Mouse (Mus musculus): Measurements from ENCODE around the gene Tns2. TPM values are rescaled to one million over a fixed set of nuclear protein-coding genes. Genes with fewer than 3 reads are reported as not detected.
A peak's percentile ranks its signal among the peaks of the same experiment; 100 is the strongest.

Tns2 gene
- total and polyA plus RNA-seq, 3 experiments, result 114 to 184 (median 130) TPM

DNA sequence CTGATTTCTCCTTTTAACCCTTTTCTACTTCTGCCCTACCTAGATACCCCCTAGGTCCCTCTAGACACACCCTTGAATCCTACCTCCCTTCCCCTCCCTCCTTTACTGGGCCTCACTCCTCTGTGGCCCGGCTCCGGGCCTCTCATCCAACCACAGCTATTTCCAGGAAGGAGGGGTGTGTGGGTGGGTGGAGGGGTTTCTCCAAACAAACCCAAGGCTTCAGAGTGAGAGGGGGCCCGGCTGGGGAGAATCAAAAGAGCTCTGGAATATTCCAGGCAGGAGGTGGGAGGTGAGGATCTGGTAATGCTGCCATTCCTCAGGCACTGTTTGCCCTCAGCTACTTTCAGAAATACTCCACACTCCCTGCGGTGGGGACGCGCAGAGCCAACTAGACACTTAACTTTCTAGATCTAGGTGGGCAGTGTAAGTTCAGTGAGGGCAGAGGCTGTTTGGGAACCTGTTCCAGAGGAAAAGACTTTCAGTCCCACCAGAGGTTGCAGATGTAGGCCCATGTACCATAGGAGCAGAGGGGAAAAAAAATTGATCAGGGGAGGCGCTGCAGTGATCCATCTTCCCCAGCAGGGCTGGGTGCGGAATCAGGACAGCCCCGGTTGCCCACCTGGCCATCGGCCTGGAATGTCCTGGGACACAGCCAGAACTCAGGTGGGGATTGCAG is 921 bp downstream of the Tns2 start:
- 20% methylated on average over 10 of the region's 10 CpGs for WGBS
- H3K4me1 ChIP-seq (ENCODE audit: control insufficient read depth, insufficient read depth, low read length), result peaks cover 28% of the 10 kb centered on the region
- H3K4me3 ChIP-seq, result peak overlapping the region; percentile 85
- H3K27ac ChIP-seq, result peak overlapping the region; percentile 99
- H3K27me3 ChIP-seq (ENCODE audit: control insufficient read depth, insufficient read depth, low read length), result no peaks in the 10 kb centered on the region
- TF ChIP-seq CTCF (IDR thresholded peaks at IDR 0.05) (peak; percentile 62), POLR2A (IDR thresholded peaks at IDR 0.05; ENCODE audit: insufficient read depth, low read depth, low read length) (no peak)
- peak; percentile 60 to 78 for DNase-seq
- H3K79me2 ChIP-seq (replicated peaks; ENCODE audit: control insufficient read depth, insufficient read depth, low read length), result no peaks in the 10 kb centered on the region
- intact Hi-C loops (cut with DNase I), result loop anchor here (10.0 kb wide), 1 partner anchor 304 kb away; the partner anchor contains the start of gene Sp1
- H3K36me3 ChIP-seq (ENCODE audit: control insufficient read depth, insufficient read depth, low read length), result peaks cover 2% of the 10 kb centered on the region; the same call in 1 of the 2 replicates
- H3K9ac ChIP-seq (ENCODE audit: low read depth, low read length), result peak overlapping the region; percentile 88

DNA sequence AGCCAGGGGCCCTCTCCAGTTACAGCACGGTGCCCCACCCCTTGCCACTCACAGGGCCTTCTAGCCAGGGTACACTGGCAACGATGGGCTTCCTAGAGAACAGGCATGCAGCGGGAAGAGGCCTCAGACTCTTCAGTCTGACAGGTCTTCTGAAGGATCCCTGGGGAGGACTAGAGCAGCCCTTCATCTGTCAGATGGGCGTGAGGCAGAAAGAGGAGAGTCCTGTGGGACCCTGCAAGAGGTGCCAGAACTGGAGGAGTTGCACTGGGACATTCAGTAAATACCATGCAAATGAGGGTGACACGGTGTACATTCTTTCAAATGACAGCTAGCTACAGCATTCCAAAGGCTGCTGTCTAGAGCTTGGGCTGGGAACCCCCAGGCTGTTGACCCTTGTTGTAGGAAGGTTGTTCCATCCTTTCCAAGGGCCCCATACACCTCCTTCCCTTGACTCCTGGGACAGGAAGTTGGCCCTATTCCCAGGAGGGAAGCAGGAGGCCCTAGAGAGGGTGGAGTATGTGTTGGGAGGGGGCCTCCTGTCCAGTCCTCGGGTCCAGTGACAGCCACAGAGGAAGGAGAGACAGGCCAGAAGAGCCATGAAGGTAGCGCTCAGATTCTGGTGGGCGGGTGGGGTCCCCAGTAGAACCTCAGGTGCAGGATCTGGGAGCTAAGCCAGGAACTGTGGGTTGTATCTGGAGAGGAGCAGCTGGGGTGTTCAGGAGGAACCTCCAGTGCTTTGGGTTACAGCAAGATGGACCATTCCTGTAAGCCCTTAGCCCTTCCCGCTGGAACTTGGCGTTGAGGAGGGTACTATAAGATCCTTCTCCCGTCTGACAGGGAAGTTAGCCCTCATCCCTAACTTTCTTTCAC is 1.7 kb downstream of the Tns2 start:
- peaks cover 6% of the 10 kb centered on the region for H3K36me3 ChIP-seq (ENCODE audit: control insufficient read depth, insufficient read depth, low read length)
- peak overlapping the region; percentile 99 for H3K27ac ChIP-seq
- no peaks in the 10 kb centered on the region for H3K27me3 ChIP-seq (ENCODE audit: control insufficient read depth, insufficient read depth, low read length)
- peak; percentile 2; the same call in 1 of the 2 replicates for TF ChIP-seq CTCF (IDR thresholded peaks at IDR 0.05)
- peak; percentile 84 for TF ChIP-seq POLR2A (IDR thresholded peaks at IDR 0.05; ENCODE audit: insufficient read depth, low read depth, low read length)
- TF ChIP-seq EP300 (IDR thresholded peaks at IDR 0.05; ENCODE audit: insufficient read depth, low read depth, low read length), result peak; percentile 78; the same call in 1 of the 2 replicates
- peaks cover 28% of the 10 kb centered on the region for H3K4me1 ChIP-seq (ENCODE audit: control insufficient read depth, insufficient read depth, low read length)
- 9% methylated on average over 11 of the region's 11 CpGs for WGBS
- H3K9ac ChIP-seq (ENCODE audit: low read depth, low read length), result peak overlapping the region; percentile 93
- intact Hi-C loops (cut with DNase I), result loop anchor here (2.0 to 10.0 kb wide), 2 partner anchors 145 to 303 kb away; partner anchors contain the start of gene Sp1
- no peaks in the 10 kb centered on the region for H3K79me2 ChIP-seq (replicated peaks; ENCODE audit: control insufficient read depth, insufficient read depth, low read length)
- H3K4me3 ChIP-seq, result peak overlapping the region; percentile 85
- DNase-seq, result peak; percentile 85 to 88

DNA sequence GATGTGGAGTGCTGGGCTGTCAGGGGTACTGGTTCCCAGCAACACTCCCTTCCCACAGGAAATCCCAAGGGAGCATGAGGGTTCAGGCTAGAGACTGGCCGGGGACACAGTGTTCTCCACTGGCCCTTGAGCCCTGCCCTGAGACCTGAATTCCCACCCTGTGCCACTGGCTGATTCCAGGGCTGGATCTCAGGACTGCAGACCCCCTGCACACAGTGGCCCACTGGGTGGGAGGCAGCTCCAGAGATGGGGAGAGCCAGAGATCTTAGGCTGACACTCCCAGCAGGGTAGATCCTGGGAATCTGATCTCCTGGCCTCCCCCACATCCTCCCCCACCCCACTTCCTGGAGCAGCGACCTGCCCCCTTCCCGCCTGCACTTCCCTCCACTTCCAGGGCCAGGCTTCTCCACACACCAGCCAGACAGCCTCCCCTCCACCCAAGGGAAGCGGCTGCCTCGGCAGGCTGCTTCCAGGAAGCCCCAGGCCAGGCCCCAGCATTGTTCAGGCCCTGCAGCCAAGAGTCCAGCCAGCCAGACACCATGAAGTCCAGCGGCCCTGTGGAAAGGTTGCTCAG is 2.4 kb downstream of the Tns2 start:
- 4% methylated on average over 6 of the region's 6 CpGs for WGBS
- H3K79me2 ChIP-seq (replicated peaks; ENCODE audit: control insufficient read depth, insufficient read depth, low read length), result no peaks in the 10 kb centered on the region

DNA sequence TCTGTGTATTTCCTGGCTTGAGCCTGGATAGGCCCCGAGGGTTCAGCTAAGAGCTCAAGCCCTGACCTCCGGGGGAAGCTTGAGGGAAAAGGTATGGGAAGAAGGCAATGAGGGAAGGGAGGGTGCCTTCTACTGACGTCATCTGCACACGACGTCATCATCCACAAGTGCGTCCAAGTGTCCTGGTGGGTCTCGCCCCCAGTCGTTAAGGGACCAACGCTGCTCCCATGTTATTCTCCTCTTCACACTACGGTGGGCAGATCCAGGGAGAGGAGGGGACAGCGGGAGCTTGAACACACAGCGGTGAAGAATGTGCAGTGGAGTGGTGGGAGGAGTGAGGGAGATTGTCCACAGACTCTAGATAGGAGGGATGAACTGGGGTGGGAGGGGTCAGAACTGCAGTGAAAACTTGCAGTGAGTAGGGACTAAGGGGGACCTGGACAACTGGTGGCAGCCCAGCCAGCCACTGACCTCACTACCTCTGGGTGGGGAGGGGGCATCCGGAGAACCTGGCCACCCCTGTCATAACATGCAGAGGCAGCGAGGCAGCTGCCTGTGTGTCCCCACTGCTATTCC is 3.2 kb downstream of the Tns2 start:
- H3K27ac ChIP-seq, result peak overlapping the region; percentile 99
- H3K36me3 ChIP-seq (ENCODE audit: control insufficient read depth, insufficient read depth, low read length), result peaks cover 18% of the 10 kb centered on the region
- no peaks in the 10 kb centered on the region for H3K79me2 ChIP-seq (replicated peaks; ENCODE audit: control insufficient read depth, insufficient read depth, low read length)
- TF ChIP-seq EP300 (IDR thresholded peaks at IDR 0.05; ENCODE audit: insufficient read depth, low read depth, low read length) (peak; percentile 90), POLR2A (IDR thresholded peaks at IDR 0.05; ENCODE audit: insufficient read depth, low read depth, low read length) (peak; percentile 95), CTCF (IDR thresholded peaks at IDR 0.05) (no peak)
- peak overlapping the region; percentile 85 for H3K4me3 ChIP-seq
- H3K9ac ChIP-seq (ENCODE audit: low read depth, low read length), result peak overlapping the region; percentile 93
- intact Hi-C loops (cut with DNase I), result loop anchor here (2.0 to 10.0 kb wide), 2 partner anchors 143 to 301 kb away; partner anchors contain the start of gene Sp1
- 1% methylated on average over 14 of the region's 14 CpGs for WGBS
- no peaks in the 10 kb centered on the region for H3K27me3 ChIP-seq (ENCODE audit: control insufficient read depth, insufficient read depth, low read length)
- H3K4me1 ChIP-seq (ENCODE audit: control insufficient read depth, insufficient read depth, low read length), result peaks cover 27% of the 10 kb centered on the region
- DNase-seq, result peak; percentile 79 to 80

More for the DNA sequence above, 2.4 kb downstream of the Tns2 start:
- peak overlapping the region; percentile 93 for H3K9ac ChIP-seq (ENCODE audit: low read depth, low read length)
- H3K27me3 ChIP-seq (ENCODE audit: control insufficient read depth, insufficient read depth, low read length), result no peaks in the 10 kb centered on the region
- DNase-seq, result peak; percentile 87 to 89
- H3K4me1 ChIP-seq (ENCODE audit: control insufficient read depth, insufficient read depth, low read length), result peaks cover 26% of the 10 kb centered on the region
- peak overlapping the region; percentile 85 for H3K4me3 ChIP-seq
- peak overlapping the region; percentile 99 for H3K27ac ChIP-seq
- peak; percentile 85 for TF ChIP-seq POLR2A (IDR thresholded peaks at IDR 0.05; ENCODE audit: insufficient read depth, low read depth, low read length)
- TF ChIP-seq CTCF (IDR thresholded peaks at IDR 0.05), result no peak
- peak; percentile 74; the same call in 1 of the 2 replicates for TF ChIP-seq EP300 (IDR thresholded peaks at IDR 0.05; ENCODE audit: insufficient read depth, low read depth, low read length)
- H3K36me3 ChIP-seq (ENCODE audit: control insufficient read depth, insufficient read depth, low read length), result peaks cover 11% of the 10 kb centered on the region
- intact Hi-C loops (cut with DNase I), result loop anchor here (2.0 to 10.0 kb wide), 2 partner anchors 144 to 302 kb away; partner anchors contain the start of gene Sp1

DNA sequence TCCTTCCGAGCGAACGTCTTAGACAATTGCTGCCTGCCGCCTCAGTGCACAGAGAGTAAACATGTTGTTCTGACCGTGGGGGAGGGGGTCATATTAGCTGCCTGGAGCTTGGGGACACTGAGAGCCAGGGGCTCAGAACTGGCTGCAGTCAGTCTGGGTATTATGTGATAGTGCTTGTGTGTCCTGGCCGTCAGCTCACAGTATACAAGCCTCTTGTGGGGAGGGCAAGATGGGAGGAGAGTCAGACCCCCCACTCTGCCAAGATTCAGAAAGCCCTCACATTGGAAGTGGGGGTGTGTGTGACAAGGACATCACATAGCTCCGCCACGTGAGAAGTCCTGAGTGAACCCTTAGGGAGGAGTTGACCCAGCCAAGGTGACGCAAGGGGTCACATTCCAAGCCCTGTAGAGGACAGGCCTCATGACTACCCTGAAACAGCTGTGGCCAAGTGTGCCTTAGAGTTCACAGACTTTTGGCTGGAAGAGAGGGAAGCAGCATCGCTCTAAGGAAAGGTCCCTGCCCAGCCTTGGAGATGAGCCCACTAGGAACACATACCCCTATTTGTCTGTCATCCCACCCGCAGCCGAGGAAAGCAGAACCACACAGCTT is 3.8 kb downstream of the Tns2 start:
- Histone ChIP-seq H3K79me2 (replicated peaks; ENCODE audit: control insufficient read depth, insufficient read depth, low read length) (no peaks in the 10 kb centered on the region), H3K36me3 (ENCODE audit: control insufficient read depth, insufficient read depth, low read length) (peaks cover 24% of the 10 kb centered on the region), H3K4me1 (ENCODE audit: control insufficient read depth, insufficient read depth, low read length) (peaks cover 29% of the 10 kb centered on the region), H3K4me3 (peak overlapping the region; percentile 85), H3K27me3 (ENCODE audit: control insufficient read depth, insufficient read depth, low read length) (no peaks in the 10 kb centered on the region), H3K27ac (peak overlapping the region; percentile 99), H3K9ac (ENCODE audit: low read depth, low read length) (peak overlapping the region; percentile 93)
- intact Hi-C loops (cut with DNase I), result loop anchor here (2.0 to 10.0 kb wide), 3 partner anchors 33 to 301 kb away; partner anchors contain the start of genes Sp1 and Spryd3
- peak; percentile 91 to 93 for DNase-seq
- 3% methylated on average over 12 of the region's 12 CpGs for WGBS
- TF ChIP-seq EP300 (IDR thresholded peaks at IDR 0.05; ENCODE audit: insufficient read depth, low read depth, low read length) (peak; percentile 100), POLR2A (IDR thresholded peaks at IDR 0.05; ENCODE audit: insufficient read depth, low read depth, low read length) (peak; percentile 81), CTCF (IDR thresholded peaks at IDR 0.05) (no peak)
